Mouse (Mus musculus) C2C12 (cell line): ENCODE results near the gene Shisa5. TPM values are rescaled to one million over a fixed set of nuclear protein-coding genes. Genes with fewer than 3 reads are reported as not detected.

Source experiments
- H3K27me3 ChIP-seq: one replicate; pipeline ENCODE4 v1.6.1; 2011; ENCODE audit not compliant: control insufficient read depth, insufficient read depth, insufficient read length
- H3K36me3 ChIP-seq: one replicate; pipeline ENCODE4 v1.6.1; 2011; ENCODE audit not compliant: control insufficient read depth, insufficient read depth
- H3K4me3 ChIP-seq: one replicate; pipeline ENCODE4 v1.5.1; 2011; ENCODE audit warnings: mild to moderate bottlenecking, control low read depth; ENCODE audit not compliant: poor library complexity, insufficient read depth, severe bottlenecking
- H3K79me2 ChIP-seq: one replicate; pipeline ENCODE4 v1.6.1; 2011; ENCODE audit not compliant: control insufficient read depth, insufficient read depth
- H3K79me3 ChIP-seq: one replicate; pipeline ENCODE4 v1.6.1; 2011; ENCODE audit warnings: low read depth, control low read depth
- H3ac ChIP-seq: one replicate; pipeline ENCODE3; 2011; ENCODE audit warnings: low read depth; ENCODE audit not compliant: control insufficient read depth, insufficient read length
- CEBPB ChIP-seq: IDR thresholded peaks from one replicate; pipeline ENCODE4 v1.6.1; 2011; ENCODE audit warnings: low read depth, mild to moderate bottlenecking, control low read depth, moderate library complexity
- CTCF ChIP-seq: IDR thresholded peaks from one replicate; pipeline ENCODE4 v1.5.1; 2011; ENCODE audit not compliant: control insufficient read depth, insufficient read depth, insufficient read length
- FOSL1 ChIP-seq: IDR thresholded peaks from one replicate; pipeline ENCODE4 v1.8.0; 2011; ENCODE audit warnings: mild to moderate bottlenecking, low read length; ENCODE audit not compliant: poor library complexity, insufficient read depth, severe bottlenecking
- MAX ChIP-seq: IDR thresholded peaks from one replicate; pipeline ENCODE4 v1.6.1; 2011; ENCODE audit warnings: mild to moderate bottlenecking, control low read depth
- MYOD1 ChIP-seq: IDR thresholded peaks from one replicate; pipeline ENCODE4 v1.6.1; 2011; ENCODE audit warnings: low read depth; ENCODE audit not compliant: control insufficient read depth, insufficient read length
- MYOG ChIP-seq: IDR thresholded peaks from one replicate; pipeline ENCODE4 v1.6.1; 2011; ENCODE audit not compliant: control insufficient read depth, insufficient read length; ENCODE audit errors: extremely low read depth
- USF1 ChIP-seq: IDR thresholded peaks from one replicate; pipeline ENCODE4 v1.6.1; 2011; ENCODE audit warnings: low read depth, mild to moderate bottlenecking, control low read depth, moderate library complexity
- polyA plus RNA-seq: library from polyadenylated mRNA; unstranded; fragments of >200 nt; fragmentation: generic; extraction: Trizol; gene quantifications from one replicate; pipeline ENCODE4 v1.2.1, GENCODE M21; 2012; ENCODE audit warnings: missing spikeins

Shisa5 gene
- polyA plus RNA-seq, 1 experiment = 86.4 TPM

DNA sequence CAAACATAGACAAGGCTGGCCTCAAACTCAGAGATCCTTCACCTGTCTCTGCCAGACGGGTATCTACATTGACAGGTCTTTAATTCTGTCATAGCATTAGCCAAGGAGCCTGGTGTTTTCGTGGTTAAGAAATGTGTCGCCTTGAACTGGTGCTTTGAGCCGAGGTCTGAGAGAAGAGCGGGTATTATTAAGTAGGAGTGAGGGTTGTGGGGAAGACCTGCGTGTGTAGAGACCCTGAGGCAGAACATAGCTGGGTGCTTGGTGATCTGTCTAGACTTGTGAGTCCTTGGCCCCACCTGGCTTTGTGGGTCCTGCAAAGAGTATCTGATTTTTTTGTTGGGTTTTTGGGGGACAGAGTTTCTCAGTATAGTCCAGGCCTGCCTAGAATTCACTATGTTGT, 15.5 kb downstream of the Shisa5 start:
- TF ChIP-seq CTCF = no peak
- no peak for TF ChIP-seq MAX
- TF ChIP-seq FOSL1 = no peak
- TF ChIP-seq MYOG = no peak
- TF ChIP-seq MYOD1 = no peak
- TF ChIP-seq CEBPB = no peak
- no peak for TF ChIP-seq USF1
- Histone ChIP-seq H3K4me3 (no peak overlapping the region), H3K79me3 (no peaks in the 10 kb centered on the region), H3K27me3 (no peaks in the 10 kb centered on the region), H3K79me2 (peaks cover 7% of the 10 kb centered on the region), H3ac (no peak overlapping the region), H3K36me3 (peaks cover 20% of the 10 kb centered on the region)

DNA sequence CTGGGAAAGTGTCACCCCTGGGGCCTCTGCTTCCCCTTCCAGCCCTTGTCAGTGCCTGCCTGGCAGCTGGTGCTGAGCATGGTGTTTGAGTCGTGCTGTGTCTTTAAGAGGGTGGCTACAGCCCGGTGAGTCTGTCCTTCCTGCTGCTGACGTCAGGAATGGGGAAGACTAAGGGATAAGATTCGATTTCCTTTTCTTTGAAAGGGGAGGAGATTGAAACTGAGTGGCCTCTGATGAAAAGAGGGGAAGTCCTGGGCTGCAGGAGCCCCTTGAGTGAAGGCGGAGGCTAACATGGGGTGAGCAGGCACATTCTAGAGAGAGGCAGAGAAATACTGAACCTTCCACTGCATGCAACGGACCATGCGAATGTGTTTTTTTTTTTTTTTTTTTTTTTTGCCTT, 16.3 kb downstream of the Shisa5 start:
- Histone ChIP-seq H3K4me3 (no peak overlapping the region), H3ac (no peak overlapping the region), H3K79me3 (no peaks in the 10 kb centered on the region), H3K27me3 (no peaks in the 10 kb centered on the region), H3K79me2 (peaks cover 7% of the 10 kb centered on the region), H3K36me3 (peaks cover 18% of the 10 kb centered on the region)
- TF ChIP-seq USF1 (no peak), FOSL1 (no peak), CTCF (no peak), MAX (no peak), MYOD1 (no peak), CEBPB (no peak), MYOG (no peak)

DNA sequence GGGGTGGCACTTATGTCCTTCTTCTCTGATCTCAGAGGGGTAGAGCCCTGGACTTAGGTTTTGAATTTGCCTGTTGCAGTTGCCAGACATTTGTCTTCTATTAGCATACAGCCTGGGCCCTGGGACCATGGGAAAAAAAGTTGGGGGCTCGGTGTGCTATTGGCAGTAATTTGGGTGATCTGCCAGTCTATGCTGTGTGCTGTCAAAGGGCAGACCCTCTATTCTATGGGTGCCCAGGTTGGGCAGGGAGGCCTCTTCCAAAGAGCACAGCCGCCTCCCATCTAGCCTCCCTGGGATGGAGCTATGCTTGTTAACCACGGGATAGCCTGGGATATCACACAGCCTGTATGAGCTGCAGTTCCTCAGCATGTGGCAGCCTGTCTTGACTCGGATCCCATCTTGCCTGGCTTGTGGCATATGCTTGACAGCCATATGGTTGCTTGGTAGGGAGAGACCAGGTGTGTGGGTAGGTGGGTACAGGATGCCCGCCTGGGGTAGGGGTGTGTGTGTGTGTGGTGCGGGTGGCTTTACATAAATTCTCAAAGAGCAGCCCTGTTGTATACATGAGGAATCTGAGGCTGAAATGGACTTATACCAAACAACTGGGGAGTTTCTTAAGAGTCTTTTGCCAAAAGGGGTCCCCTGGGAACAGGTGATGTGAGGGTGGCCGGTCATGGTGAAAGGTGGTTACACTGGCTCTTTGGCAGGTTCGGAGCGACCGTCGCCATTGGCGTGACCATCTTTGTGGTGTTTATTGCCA, 17.1 kb downstream of the Shisa5 start:
- Histone ChIP-seq H3K27me3 (no peaks in the 10 kb centered on the region), H3K79me2 (peaks cover 7% of the 10 kb centered on the region), H3ac (no peak overlapping the region), H3K4me3 (no peak overlapping the region), H3K79me3 (no peaks in the 10 kb centered on the region), H3K36me3 (peaks cover 18% of the 10 kb centered on the region)
- TF ChIP-seq CTCF (no peak), USF1 (no peak), MYOG (no peak), MAX (no peak), FOSL1 (no peak), MYOD1 (no peak), CEBPB (no peak)

DNA sequence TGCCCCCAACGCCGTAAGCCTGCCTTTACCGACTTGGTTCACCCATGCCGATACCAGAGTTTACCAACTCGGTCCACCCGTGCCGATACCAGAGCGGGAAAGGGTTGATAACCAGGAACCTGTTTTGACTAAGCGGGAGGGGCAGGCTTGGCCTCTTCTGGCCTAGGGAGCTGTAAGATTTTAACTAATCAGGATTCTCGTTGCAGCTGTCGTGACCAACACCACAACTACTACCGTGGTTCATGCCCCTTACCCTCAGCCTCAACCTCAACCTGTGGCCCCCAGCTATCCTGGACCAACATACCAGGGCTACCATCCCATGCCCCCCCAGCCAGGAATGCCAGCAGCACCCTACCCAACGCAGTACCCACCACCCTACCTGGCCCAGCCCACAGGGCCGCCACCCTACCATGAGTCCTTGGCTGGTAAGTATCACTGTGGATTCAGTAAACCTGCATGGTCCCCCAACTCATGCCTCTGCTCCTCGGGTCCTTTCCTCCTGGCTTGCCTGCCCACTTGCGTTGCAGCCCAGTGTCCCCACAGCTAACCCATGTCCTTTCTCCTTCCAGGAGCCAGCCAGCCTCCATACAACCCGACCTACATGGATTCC, 17.8 kb downstream of the Shisa5 start:
- H3K79me2 ChIP-seq = peaks cover 7% of the 10 kb centered on the region
- H3ac ChIP-seq = no peak overlapping the region
- H3K4me3 ChIP-seq = no peak overlapping the region
- TF ChIP-seq FOSL1 (no peak), CTCF (no peak), CEBPB (no peak)
- H3K79me3 ChIP-seq = no peaks in the 10 kb centered on the region
- H3K27me3 ChIP-seq = no peaks in the 10 kb centered on the region
- H3K36me3 ChIP-seq = peaks cover 18% of the 10 kb centered on the region

DNA sequence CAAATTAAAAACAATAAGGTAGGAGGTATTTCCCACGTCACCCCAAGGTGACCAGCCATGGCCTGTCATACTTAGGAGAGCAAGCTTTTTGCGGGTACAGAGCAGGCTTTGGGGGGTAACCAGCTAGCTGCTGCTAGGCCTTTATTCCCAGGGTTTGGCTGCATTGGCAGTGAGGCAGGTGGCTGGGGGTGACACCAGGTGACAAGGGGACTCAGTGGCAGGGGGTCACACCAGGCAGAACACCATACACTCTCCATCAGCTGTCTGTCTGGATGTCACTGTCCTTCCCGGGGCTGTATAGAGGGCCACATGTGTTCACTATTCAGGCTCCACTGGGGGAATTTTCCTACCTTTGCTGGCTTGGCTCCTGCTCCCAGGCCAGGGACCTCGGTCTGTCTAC, 18.6 kb downstream of the Shisa5 start:
- TF ChIP-seq MAX (no peak), USF1 (no peak), CTCF (no peak), CEBPB (no peak), MYOD1 (no peak), MYOG (no peak), FOSL1 (no peak)
- peaks cover 7% of the 10 kb centered on the region for H3K79me2 ChIP-seq

More for the DNA sequence above, 18.6 kb downstream of the Shisa5 start:
- Histone ChIP-seq H3K36me3 (peaks cover 18% of the 10 kb centered on the region), H3K79me3 (no peaks in the 10 kb centered on the region), H3K4me3 (no peak overlapping the region), H3K27me3 (no peaks in the 10 kb centered on the region), H3ac (no peak overlapping the region)
